Mouse (Mus musculus) liver, embryonic 16.5 days (tissue): ENCODE data around the gene Csgalnact2. TPM values are rescaled to one million over a fixed set of nuclear protein-coding genes. Genes with fewer than 3 reads are reported as not detected.

Experiments used
- ATAC-seq: fragments of 200-750 bp; cut with Nextera tagmentation; 2 replicates; pipeline ENCODE4 v1.8.0; 2017; ENCODE audit warnings: low read depth, mild to moderate bottlenecking, moderate number of reproducible peaks, moderate library complexity
- H3K27ac ChIP-seq: fragments of 300-500 bp; sonication (generic); 2 replicates; pipeline ENCODE4 v1.5.1; 2014; ENCODE audit warnings: mild to moderate bottlenecking, low read length
- H3K27me3 ChIP-seq: fragments of 300-500 bp; sonication (generic); 2 replicates; pipeline ENCODE4 v1.6.1; 2014; ENCODE audit warnings: low read depth, low read length, mixed read lengths; ENCODE audit not compliant: control insufficient read depth, insufficient read depth
- H3K36me3 ChIP-seq: fragments of 300-500 bp; sonication (generic); 2 replicates; pipeline ENCODE4 v1.6.1; 2014; ENCODE audit warnings: mild to moderate bottlenecking; ENCODE audit not compliant: control insufficient read depth, insufficient read depth
- H3K4me1 ChIP-seq: fragments of 300-500 bp; sonication (generic); 2 replicates; pipeline ENCODE4 v1.6.1; 2014; ENCODE audit warnings: low read depth, low read length, mixed read lengths; ENCODE audit not compliant: control insufficient read depth
- H3K4me2 ChIP-seq: fragments of 300-500 bp; sonication (generic); 2 replicates; pipeline ENCODE4 v1.6.1; 2014; ENCODE audit warnings: low read depth, low read length, mixed read lengths
- H3K4me3 ChIP-seq: fragments of 300-500 bp; sonication (generic); 2 replicates; pipeline ENCODE4 v1.5.1; 2014; ENCODE audit warnings: low read depth, mild to moderate bottlenecking, low read length
- H3K9ac ChIP-seq: fragments of 300-500 bp; sonication (generic); 2 replicates; pipeline ENCODE4 v1.6.1; 2014; ENCODE audit warnings: low read depth, low read length
- H3K9me3 ChIP-seq: fragments of 300-500 bp; sonication (generic); replicated peaks from 2 replicates; pipeline ENCODE4 v1.6.1; 2016; ENCODE audit warnings: low read length; ENCODE audit not compliant: control insufficient read depth
- WGBS: fragments of 180-500 bp; shearing (Covaris S2); extraction: QIAGEN DNeasy Blood & Tissue Kit; methylation state at CpG from one replicate; pipeline ENCODE4 v1.1.7; 2014; ENCODE audit not compliant: insufficient replicate concordance; 5-methylcytosine and 5-hydroxymethylcytosine counted together
- polyA plus RNA-seq: library from polyadenylated mRNA; unstranded; fragments of >200 nt; fragmentation: Nextera tagmentation; extraction: Ambion mirVana; gene quantifications from 2 replicates; pipeline ENCODE4 v1.2.1, GENCODE M21; 2015

Gene Csgalnact2
- polyA plus RNA-seq, 1 experiment from 2014 or later: 5.5 TPM

GRCm38 (mm10) chr6:118074151-118074550, 64.8 kb downstream of the Csgalnact2 start:
- no peaks in the 10 kb centered on the region for H3K36me3 ChIP-seq
- no peaks in the 10 kb centered on the region for H3K4me1 ChIP-seq
- H3K27me3 ChIP-seq: no peaks in the 10 kb centered on the region
- H3K4me2 ChIP-seq: no peak overlapping the region
- H3K9ac ChIP-seq: no peak overlapping the region
- WGBS: 41% methylated on average over 3 of the region's 3 CpGs
- no peak overlapping the region for H3K4me3 ChIP-seq
- H3K9me3 ChIP-seq: no peaks in the 10 kb centered on the region
- no peak for ATAC-seq
- no peak overlapping the region for H3K27ac ChIP-seq

DNA sequence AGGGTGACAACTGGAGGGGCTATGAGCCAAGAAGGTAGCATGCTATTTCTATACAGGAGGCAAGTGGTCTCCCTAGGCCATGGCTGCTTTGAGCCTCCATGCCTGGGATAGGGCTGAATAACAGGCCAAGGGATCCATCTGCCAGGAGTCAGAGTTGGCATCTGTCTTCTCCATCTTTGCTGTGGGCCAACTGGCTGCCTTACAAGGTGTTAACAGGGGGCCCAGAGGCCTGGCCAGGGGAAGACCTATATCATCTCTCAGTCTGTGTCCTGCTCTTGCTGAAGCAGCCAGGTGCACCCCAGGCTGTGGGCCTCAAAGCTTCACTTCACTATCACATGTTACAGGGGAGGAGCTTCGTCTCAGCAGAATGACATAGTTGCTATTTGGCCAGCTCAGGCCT, 66.8 kb downstream of the Csgalnact2 start:
- Histone ChIP-seq H3K4me1 (no peaks in the 10 kb centered on the region), H3K27me3 (peaks cover 5% of the 10 kb centered on the region), H3K4me2 (no peak overlapping the region), H3K27ac (no peak overlapping the region), H3K9ac (no peak overlapping the region), H3K4me3 (no peak overlapping the region), H3K9me3 (no peaks in the 10 kb centered on the region), H3K36me3 (no peaks in the 10 kb centered on the region)
- 48% methylated on average over 1 of the region's 1 CpGs for WGBS
- ATAC-seq: no peak

GRCm38 (mm10) chr6:118071416-118071815, 67.5 kb downstream of the Csgalnact2 start:
- Histone ChIP-seq H3K4me3 (no peak overlapping the region), H3K4me1 (no peaks in the 10 kb centered on the region; the same call in 1 of the 2 replicates), H3K9me3 (no peaks in the 10 kb centered on the region), H3K36me3 (no peaks in the 10 kb centered on the region), H3K27ac (no peak overlapping the region), H3K4me2 (no peak overlapping the region), H3K27me3 (peaks cover 12% of the 10 kb centered on the region), H3K9ac (no peak overlapping the region)
- WGBS: 51% methylated on average over 3 of the region's 3 CpGs
- ATAC-seq: no peak

DNA sequence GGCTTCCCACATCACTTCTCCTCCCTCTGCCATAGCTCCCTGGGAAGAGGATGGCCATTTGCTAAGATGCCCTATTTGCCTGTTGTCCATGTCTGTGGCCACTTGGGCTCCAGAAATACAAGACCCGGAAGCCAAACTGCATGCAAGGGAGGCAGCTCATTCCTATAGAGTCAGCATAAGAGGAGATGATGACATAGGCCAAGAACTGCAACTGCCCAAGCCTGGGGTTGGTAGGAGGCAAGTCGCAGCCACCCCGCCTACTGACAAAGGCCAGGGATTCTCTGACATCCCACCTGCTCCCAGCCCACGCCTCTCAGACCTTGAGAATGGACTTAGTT, 68.0 kb downstream of the Csgalnact2 start:
- Histone ChIP-seq H3K4me3 (no peak overlapping the region), H3K4me2 (no peak overlapping the region), H3K9me3 (no peaks in the 10 kb centered on the region), H3K4me1 (no peaks in the 10 kb centered on the region; the same call in 1 of the 2 replicates), H3K27me3 (peaks cover 17% of the 10 kb centered on the region), H3K27ac (no peak overlapping the region), H3K9ac (no peak overlapping the region), H3K36me3 (no peaks in the 10 kb centered on the region)
- ATAC-seq: no peak
- 57% methylated on average over 4 of the region's 4 CpGs for WGBS

- Histone ChIP-seq H3K36me3 (no peaks in the 10 kb centered on the region), H3K4me2 (no peak overlapping the region), H3K4me1 (no peaks in the 10 kb centered on the region; the same call in 1 of the 2 replicates), H3K9me3 (no peaks in the 10 kb centered on the region), H3K27me3 (peaks cover 21% of the 10 kb centered on the region), H3K27ac (no peak overlapping the region), H3K4me3 (no peak overlapping the region), H3K9ac (no peak overlapping the region)
- ATAC-seq: no peak
- WGBS: 48% methylated on average over 5 of the region's 5 CpGs
These were observed 68.5 kb downstream of the Csgalnact2 start for GRCm38 (mm10) chr6:118070321-118071012.

- Histone ChIP-seq H3K27me3 (peaks cover 29% of the 10 kb centered on the region), H3K4me3 (no peak overlapping the region), H3K4me2 (no peak overlapping the region), H3K9me3 (no peaks in the 10 kb centered on the region), H3K9ac (no peak overlapping the region), H3K27ac (no peak overlapping the region), H3K4me1 (no peaks in the 10 kb centered on the region; the same call in 1 of the 2 replicates), H3K36me3 (no peaks in the 10 kb centered on the region)
- no peak for ATAC-seq
- 56% methylated on average over 7 of the region's 7 CpGs for WGBS
These were observed 71.2 kb downstream of the Csgalnact2 start for GRCm38 (mm10) chr6:118067720-118068119.

- H3K9ac ChIP-seq: no peak overlapping the region
- ATAC-seq: peak; percentile 27; the same call in 1 of the 2 replicates
- H3K27ac ChIP-seq: no peak overlapping the region
These were observed 72.5 kb downstream of the Csgalnact2 start for GRCm38 (mm10) chr6:118066199-118067081.

DNA sequence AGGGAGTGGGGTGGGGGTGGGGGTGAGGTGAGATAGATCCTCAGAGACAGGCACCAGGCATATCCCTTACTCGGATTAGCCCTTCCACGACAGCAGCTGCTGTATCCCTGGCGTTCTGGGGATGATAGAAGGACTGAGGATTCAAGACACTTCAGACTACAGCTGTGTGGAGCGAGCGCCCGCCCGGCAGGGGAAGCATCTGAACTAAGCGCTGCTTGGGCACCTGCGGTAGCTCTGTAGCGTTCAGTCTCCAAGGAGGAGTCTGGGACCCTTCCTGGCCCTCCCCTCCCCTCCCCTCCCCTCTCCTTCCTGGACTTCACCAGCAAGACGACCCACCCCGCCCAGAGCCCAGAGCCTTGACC, 73.1 kb downstream of the Csgalnact2 start:
- ATAC-seq: no peak
- Histone ChIP-seq H3K4me1 (no peaks in the 10 kb centered on the region; the same call in 1 of the 2 replicates), H3K9me3 (no peaks in the 10 kb centered on the region), H3K27me3 (peaks cover 29% of the 10 kb centered on the region), H3K9ac (no peak overlapping the region), H3K4me3 (peak overlapping the region; percentile 50), H3K36me3 (no peaks in the 10 kb centered on the region), H3K27ac (no peak overlapping the region), H3K4me2 (peak overlapping the region; percentile 64)
- WGBS: under 1% methylated on average over 12 of the region's 12 CpGs

More at GRCm38 (mm10) chr6:118066199-118067081, 72.5 kb downstream of the Csgalnact2 start:
- 1% methylated on average over 39 of the region's 40 CpGs for WGBS
- H3K27me3 ChIP-seq: peaks cover 29% of the 10 kb centered on the region
- peak overlapping the region; percentile 64 for H3K4me2 ChIP-seq
- no peaks in the 10 kb centered on the region; the same call in 1 of the 2 replicates for H3K4me1 ChIP-seq
- H3K9me3 ChIP-seq: no peaks in the 10 kb centered on the region
- peak overlapping the region; percentile 50 for H3K4me3 ChIP-seq
- no peaks in the 10 kb centered on the region for H3K36me3 ChIP-seq
